Comparison of ENCODE assay signal across 21 mouse cellular contexts in genomic region chr3:79569351-79569681, GRCm38 (mm10). TPM values are rescaled to one million over a fixed set of nuclear protein-coding genes. Genes with fewer than 3 reads are reported as not detected.
A peak's percentile ranks its signal among the peaks of the same experiment; 100 is the strongest.
DNase-seq lines count a peak whose midpoint lies in the region; ATAC-seq and TF ChIP-seq lines count a peak whose summit lies in the region.
"Had no signal": no experiment of that assay in that cellular context is flagged by ENCODE, and none has a peak within 500 bp of the region (broad histone marks: within the 10 kb centered on the region; RNA-seq: fewer than 3 reads in every experiment).

No protein-coding gene starts in this region.

- peaks cover 64% of the 10 kb centered on the region for H3K79me2 ChIP-seq in macrophage (ENCODE audit: inconsistent target)

- ATAC-seq in liver, embryonic 13.5 days (ENCODE audit: low read depth), result no peak
- ATAC-seq: CD4-positive, CD25-positive, alpha-beta regulatory T cell, adult 4 months; forebrain, embryonic 13.5 days; forebrain, embryonic 15.5 days had no signal

- no peaks in the 10 kb centered on the region for H3K9me3 ChIP-seq in liver, embryonic 13.5 days (replicated peaks)
- H3K9me3 ChIP-seq: embryonic facial prominence, embryonic 10.5 days; embryonic facial prominence, embryonic 12.5 days; forebrain, embryonic 13.5 days; forebrain, embryonic 15.5 days; G1E had no signal

- no peaks in the 10 kb centered on the region for H3K27me3 ChIP-seq in liver, embryonic 13.5 days
- H3K27me3 ChIP-seq in testis, adult 2 months (ENCODE audit: control insufficient read depth, insufficient read depth, low read length), result no peaks in the 10 kb centered on the region
- H3K27me3 ChIP-seq: embryonic facial prominence, embryonic 12.5 days; forebrain, embryonic 13.5 days; forebrain, embryonic 15.5 days had no signal

- peak; percentile 14 for DNase-seq in heart, adult 11 months
- no peak for DNase-seq in heart, adult 9 months (ENCODE audit: low spot score in 2 of 2)
- no peak for DNase-seq in liver, embryonic 13.5 days
- no peak for DNase-seq in liver
- no peak for DNase-seq in testis, postnatal 14 days (ENCODE audit: low spot score)
- DNase-seq in gastrocnemius, adult 8-10 months (ENCODE audit: low spot score in 2 of 2), result no peak
- DNase-seq: adrenal gland, adult 2 months; adrenal gland, postnatal 10 days; adrenal gland, postnatal 25 days; cerebellum, adult 11-12 months; cerebellum, adult 2 months; cerebellum, postnatal 10 days; cerebellum, postnatal 25 days had no signal

- no peaks in the 10 kb centered on the region for H3K36me3 ChIP-seq in liver, embryonic 13.5 days
- no peaks in the 10 kb centered on the region for H3K36me3 ChIP-seq in testis, adult 2 months (ENCODE audit: control insufficient read depth, insufficient read depth, low read length)
- no peaks in the 10 kb centered on the region; the same call in 1 of the 2 replicates for H3K36me3 ChIP-seq in macrophage (ENCODE audit: inconsistent target)
- H3K36me3 ChIP-seq: embryonic facial prominence, embryonic 10.5 days; embryonic facial prominence, embryonic 12.5 days; forebrain, embryonic 15.5 days had no signal

- no peak for TF ChIP-seq CTCF in testis, adult 2 months (IDR thresholded peaks at IDR 0.05; ENCODE audit: control insufficient read depth, insufficient read depth, insufficient replicate concordance, low read depth, low read length)

- no peak overlapping the region for H3K4me2 ChIP-seq in liver, embryonic 13.5 days
- H3K4me2 ChIP-seq: embryonic facial prominence, embryonic 12.5 days; forebrain, embryonic 13.5 days had no signal

- peak overlapping the region; percentile 95; the same call in 1 of the 2 replicates for H3K27ac ChIP-seq in liver, embryonic 13.5 days
- no peak overlapping the region for H3K27ac ChIP-seq in testis, adult 2 months (ENCODE audit: control insufficient read depth, insufficient read depth, low read depth, low read length)
- H3K27ac ChIP-seq in macrophage, result peak overlapping the region; percentile 75
- H3K27ac ChIP-seq: embryonic facial prominence, embryonic 10.5 days; embryonic facial prominence, embryonic 12.5 days; forebrain, embryonic 13.5 days; forebrain, embryonic 15.5 days had no signal

- H3K4me3 ChIP-seq in liver, embryonic 13.5 days (replicated peaks), result no peak overlapping the region
- peak overlapping the region; percentile 56; the same call in 1 of the 2 replicates for H3K4me3 ChIP-seq in testis, adult 2 months (ENCODE audit: control insufficient read depth, low read depth, low read length)
- H3K4me3 ChIP-seq in macrophage (ENCODE audit: inconsistent target), result no peak overlapping the region
- H3K4me3 ChIP-seq: embryonic facial prominence, embryonic 10.5 days; embryonic facial prominence, embryonic 12.5 days; forebrain, embryonic 13.5 days; forebrain, embryonic 15.5 days had no signal

- no peak for TF ChIP-seq POLR2A in testis, adult 2 months (IDR thresholded peaks at IDR 0.05; ENCODE audit: control insufficient read depth, low read depth, low read length)

- WGBS in liver, embryonic 13.5 days (ENCODE audit: insufficient replicate concordance), result 76% methylated on average over 3 of the region's 3 CpGs
- 80% methylated on average over 3 of the region's 3 CpGs for WGBS in macrophage (ENCODE audit: missing documents)

- H3K4me1 ChIP-seq in liver, embryonic 13.5 days (replicated peaks), result peaks cover 61% of the 10 kb centered on the region
- peaks cover 5% of the 10 kb centered on the region; the same call in 1 of the 2 replicates for H3K4me1 ChIP-seq in testis, adult 2 months (ENCODE audit: control insufficient read depth, insufficient read depth, low read length)

- no peak overlapping the region for H3K9ac ChIP-seq in liver, embryonic 13.5 days
- H3K9ac ChIP-seq: embryonic facial prominence, embryonic 12.5 days; forebrain, embryonic 13.5 days; forebrain, embryonic 15.5 days had no signal

RNA-seq across cellular contexts. Expression of gene Fnip2, which starts 1.7 kb away (rescaled TPM):
- 3.5 and 3.8 TPM in 2 replicates for polyA plus RNA-seq in liver, embryonic 13.5 days (2015; fragmentation: Nextera tagmentation; extraction: Ambion mirVana)
- 2.0 and 2.1 TPM in 2 replicates for polyA plus RNA-seq in testis, adult 2 months (2012; rRNA removed)
- total RNA-seq in macrophage (2018; cell fraction: chromatin; rRNA removed), result 1,000 to 10,000 TPM in 9 of 26 experiments, 100 to 1,000 TPM in 17; 297 to 1,489 (median 906) TPM
- 100 to 1,000 TPM; 110 to 449 (median 248) TPM for total RNA-seq in macrophage (2018; cell fraction: cytosol; rRNA removed)
- total RNA-seq in macrophage (2018; cell fraction: nucleus; rRNA removed), result 1,000 to 10,000 TPM in 1 of 26 experiments, 100 to 1,000 TPM in 25; 324 to 1,078 (median 679) TPM
- 87.1 to 150 TPM (median 126 TPM) in 3 replicates for polyA plus RNA-seq in macrophage (2018)
- 1 to 10 TPM; 2.8 to 4.3 (median 3.3) TPM for total RNA-seq in gastrocnemius, adult 8-10 months (2022)

RNA-seq across cellular contexts. Expression of gene Ppid, which starts 21.8 kb away (rescaled TPM):
- polyA plus RNA-seq in liver, embryonic 13.5 days (2015; fragmentation: Nextera tagmentation; extraction: Ambion mirVana), result 164 and 208 TPM in 2 replicates
- 12.1 and 15.0 TPM in 2 replicates for polyA plus RNA-seq in testis, adult 2 months (2012; rRNA removed)
- 100 to 1,000 TPM in 9 of 26 experiments, 10 to 100 TPM in 17; 63.0 to 144 (median 94.2) TPM for total RNA-seq in macrophage (2018; cell fraction: chromatin; rRNA removed)
- total RNA-seq in macrophage (2018; cell fraction: cytosol; rRNA removed), result 10 to 100 TPM in 21 of 26 experiments, 1 to 10 TPM in 5; 7.4 to 21.1 (median 14.3) TPM
- total RNA-seq in macrophage (2018; cell fraction: nucleus; rRNA removed), result 100 to 1,000 TPM in 5 of 26 experiments, 10 to 100 TPM in 21; 31.0 to 137 (median 61.1) TPM
- polyA plus RNA-seq in macrophage (2018), result 25.8 to 37.9 TPM (median 37.4 TPM) in 3 replicates
- total RNA-seq in gastrocnemius, adult 8-10 months (2022), result 10 to 100 TPM; 37.5 to 50.4 (median 42.6) TPM

RNA-seq across cellular contexts. Expression of gene 4930579G24Rik, which starts 59.6 kb away (rescaled TPM):
- polyA plus RNA-seq in liver, embryonic 13.5 days (2015; fragmentation: Nextera tagmentation; extraction: Ambion mirVana), result 20.5 and 23.4 TPM in 2 replicates
- polyA plus RNA-seq in testis, adult 2 months (2012; rRNA removed), result 23.6 and 28.6 TPM in 2 replicates
- under 1 TPM in 3 of 26 experiments, not detected in 23; 0.37 to 0.76 (median 0.63) TPM for total RNA-seq in macrophage (2018; cell fraction: chromatin; rRNA removed)
- 1 to 10 TPM in 25 of 26 experiments, under 1 TPM in 1; 0.99 to 2.7 (median 1.8) TPM for total RNA-seq in macrophage (2018; cell fraction: cytosol; rRNA removed)
- total RNA-seq in macrophage (2018; cell fraction: nucleus; rRNA removed), result 1 to 10 TPM in 7 of 26 experiments, under 1 TPM in 16, not detected in 3; 0.42 to 3.6 (median 0.86) TPM
- polyA plus RNA-seq in macrophage (2018), result 1.6 to 5.4 TPM (median 1.9 TPM) in 3 replicates
- 1 to 10 TPM; 1.0 to 1.7 (median 1.5) TPM for total RNA-seq in gastrocnemius, adult 8-10 months (2022)

RNA-seq across cellular contexts. Expression of gene Etfdh, which starts 60.0 kb away (rescaled TPM):
- 38.8 and 45.8 TPM in 2 replicates for polyA plus RNA-seq in liver, embryonic 13.5 days (2015; fragmentation: Nextera tagmentation; extraction: Ambion mirVana)
- polyA plus RNA-seq in testis, adult 2 months (2012; rRNA removed), result 13.4 and 15.7 TPM in 2 replicates
- total RNA-seq in macrophage (2018; cell fraction: chromatin; rRNA removed), result 10 to 100 TPM in 17 of 26 experiments, 1 to 10 TPM in 9; 6.5 to 32.7 (median 12.4) TPM
- 10 to 100 TPM; 17.8 to 35.7 (median 25.1) TPM for total RNA-seq in macrophage (2018; cell fraction: cytosol; rRNA removed)
- 10 to 100 TPM in 22 of 26 experiments, 1 to 10 TPM in 4; 9.4 to 36.5 (median 13.4) TPM for total RNA-seq in macrophage (2018; cell fraction: nucleus; rRNA removed)
- 26.5 to 47.0 TPM (median 31.6 TPM) in 3 replicates for polyA plus RNA-seq in macrophage (2018)
- 100 to 1,000 TPM; 103 to 128 (median 108) TPM for total RNA-seq in gastrocnemius, adult 8-10 months (2022)

Comparison
In these comparisons a context has a peak if more than half of its experiments do, and no peak if none do; other contexts are left out.
1. RNA of gene Fnip2, which starts 1.7 kb away (polyA plus RNA-seq): 87.1 to 150 TPM in macrophage; 3.5 to 3.8 TPM in liver, embryonic 13.5 days and 2.0 to 2.1 TPM in testis, adult 2 months; every median in the first group is over 10 times any median in the second.